Mouse (Mus musculus) embryo, embryonic 10 days (tissue): Measurements from ENCODE around the gene Ttll13.
A peak's percentile ranks its signal among the peaks of the same experiment; 100 is the strongest.

Experiments
- DNase-seq: peaks from one replicate; pipeline ENCODE4 v3.0.0-alpha.2; 2015; ENCODE audit warnings: low spot score

Gene Ttll13

GRCm38 (mm10) chr7:80246148-80246721 is at the start of gene Ttll13:
Ttll13 (plus strand) TSS chr7:80246376.
- DNase-seq: peak; percentile 99

- no peak for DNase-seq
Observed at GRCm38 (mm10) chr7:80197371-80197770, 48.8 kb upstream of the Ttll13 start.

GRCm38 (mm10) chr7:80197941-80198778 is 48.0 kb upstream of the Ttll13 start:
- DNase-seq: peak; percentile 93

- DNase-seq: no peak
Observed at GRCm38 (mm10) chr7:80198863-80199262, 47.3 kb upstream of the Ttll13 start.

GRCm38 (mm10) chr7:80199286-80199685 is 46.9 kb upstream of the Ttll13 start:
- no peak for DNase-seq

GRCm38 (mm10) chr7:80199851-80200587 is 46.2 kb upstream of the Ttll13 start:
- DNase-seq: no peak

- DNase-seq: no peak
Observed at GRCm38 (mm10) chr7:80200588-80200945, 45.6 kb upstream of the Ttll13 start.

GRCm38 (mm10) chr7:80200963-80201539 is 45.1 kb upstream of the Ttll13 start:
- no peak for DNase-seq

- no peak for DNase-seq
Observed at GRCm38 (mm10) chr7:80201888-80202540, 44.2 kb upstream of the Ttll13 start.

- no peak for DNase-seq
Observed at GRCm38 (mm10) chr7:80202961-80203360, 43.2 kb upstream of the Ttll13 start.

GRCm38 (mm10) chr7:80203638-80204096 is 42.5 kb upstream of the Ttll13 start:
- no peak for DNase-seq

GRCm38 (mm10) chr7:80204362-80204761 is 41.8 kb upstream of the Ttll13 start:
- no peak for DNase-seq

GRCm38 (mm10) chr7:80204961-80205360 is 41.2 kb upstream of the Ttll13 start:
- DNase-seq: no peak

- no peak for DNase-seq
Observed at GRCm38 (mm10) chr7:80205705-80206589, 40.2 kb upstream of the Ttll13 start.

- DNase-seq: no peak
Observed at GRCm38 (mm10) chr7:80207314-80207731, 38.9 kb upstream of the Ttll13 start.

- DNase-seq: no peak
Observed at GRCm38 (mm10) chr7:80208026-80208642, 38.0 kb upstream of the Ttll13 start.

GRCm38 (mm10) chr7:80208738-80209430 is 37.3 kb upstream of the Ttll13 start:
- DNase-seq: no peak

GRCm38 (mm10) chr7:80209669-80210068 is 36.5 kb upstream of the Ttll13 start:
- no peak for DNase-seq

GRCm38 (mm10) chr7:80210982-80211381 is 35.2 kb upstream of the Ttll13 start:
- DNase-seq: no peak

GRCm38 (mm10) chr7:80213604-80214003 is 32.6 kb upstream of the Ttll13 start:
- no peak for DNase-seq
